Mouse (Mus musculus): ENCODE data around the gene Tnrc18. TPM values are rescaled to one million over a fixed set of nuclear protein-coding genes. Genes with fewer than 3 reads are reported as not detected.

Tnrc18 gene
- total RNA-seq (2021): 100 to 1,000 TPM; 139 to 141 TPM
- long read RNA-seq, experiment 1, partial matches to known transcripts: 5 of 12 reads
- long read RNA-seq, experiment 1, other reads (novel, unspliced or antisense): 7 of 12 reads
- long read RNA-seq, experiment 2, full-length matches to known transcripts: 1 of 14 reads
- long read RNA-seq, experiment 2, partial matches to known transcripts: 7 of 14 reads
- long read RNA-seq, experiment 2, other reads (novel, unspliced or antisense): 6 of 14 reads

GRCm38 (mm10) chr5:142817524-142818434 is at the start of gene Tnrc18:
Gene Tnrc18, minus strand, starts transcription at chr5:142817662.
- Histone ChIP-seq H3K4me3 (peak within 1 kb of the TSS; percentile 95), H3K27ac (peak within 1 kb of the TSS; percentile 100)
- intact Hi-C loops (cut with DNase I): loop anchor here (1.0 to 5.0 kb wide), 5 partner anchors 59 to 210 kb away; partner anchors contain the start of genes Actb and Mmd2
- no peak for TF ChIP-seq CTCF (IDR thresholded peaks at IDR 0.05)
- peak; percentile 99 to 100 for DNase-seq (ENCODE audit: extremely low spot score in 1 of 2, low spot score in 2 of 2)

GRCm38 (mm10) chr5:142857763-142858229 is 40.3 kb upstream of the Tnrc18 start:
- peak; percentile 61 to 66 for DNase-seq (ENCODE audit: extremely low spot score in 1 of 2, low spot score in 2 of 2)
- no peak overlapping the region for H3K4me3 ChIP-seq
- intact Hi-C loops (cut with DNase I): no loop called here
- H3K27ac ChIP-seq: peak overlapping the region; percentile 70
- TF ChIP-seq CTCF (IDR thresholded peaks at IDR 0.05): no peak

- H3K27ac ChIP-seq: no peak overlapping the region
- TF ChIP-seq CTCF (IDR thresholded peaks at IDR 0.05): peak; percentile 30
- no peak overlapping the region for H3K4me3 ChIP-seq
- DNase-seq (ENCODE audit: extremely low spot score in 1 of 2, low spot score in 2 of 2): no peak
- intact Hi-C loops (cut with DNase I): no loop called here
Observed at GRCm38 (mm10) chr5:142856408-142856807, 38.9 kb upstream of the Tnrc18 start.

GRCm38 (mm10) chr5:142854877-142855276 is 37.4 kb upstream of the Tnrc18 start:
- intact Hi-C loops (cut with DNase I): loop anchor here (1.0 kb wide), 1 partner anchor 87 kb away; no protein-coding TSS in a partner anchor
- H3K27ac ChIP-seq: no peak overlapping the region
- H3K4me3 ChIP-seq: no peak overlapping the region
- DNase-seq (ENCODE audit: extremely low spot score in 1 of 2, low spot score in 2 of 2): peak in 1 of 2 experiments; percentile 40
- TF ChIP-seq CTCF (IDR thresholded peaks at IDR 0.05): peak; percentile 62

GRCm38 (mm10) chr5:142853585-142853984 is 36.1 kb upstream of the Tnrc18 start:
- no peak for TF ChIP-seq CTCF (IDR thresholded peaks at IDR 0.05)
- Histone ChIP-seq H3K27ac (no peak overlapping the region), H3K4me3 (no peak overlapping the region)
- DNase-seq (ENCODE audit: extremely low spot score in 1 of 2, low spot score in 2 of 2): no peak
- intact Hi-C loops (cut with DNase I): no loop called here

GRCm38 (mm10) chr5:142851681-142852049 is 34.2 kb upstream of the Tnrc18 start:
- H3K4me3 ChIP-seq: no peak overlapping the region
- intact Hi-C loops (cut with DNase I): no loop called here
- DNase-seq (ENCODE audit: extremely low spot score in 1 of 2, low spot score in 2 of 2): no peak
- H3K27ac ChIP-seq: no peak overlapping the region
- TF ChIP-seq CTCF (IDR thresholded peaks at IDR 0.05): no peak

- intact Hi-C loops (cut with DNase I): no loop called here
- TF ChIP-seq CTCF (IDR thresholded peaks at IDR 0.05): no peak
- DNase-seq (ENCODE audit: extremely low spot score in 1 of 2, low spot score in 2 of 2): no peak
- Histone ChIP-seq H3K4me3 (no peak overlapping the region), H3K27ac (no peak overlapping the region)
Observed at GRCm38 (mm10) chr5:142850916-142851680, 33.6 kb upstream of the Tnrc18 start.

GRCm38 (mm10) chr5:142850476-142850875 is 33.0 kb upstream of the Tnrc18 start:
- H3K27ac ChIP-seq: no peak overlapping the region
- intact Hi-C loops (cut with DNase I): no loop called here
- H3K4me3 ChIP-seq: no peak overlapping the region
- TF ChIP-seq CTCF (IDR thresholded peaks at IDR 0.05): no peak
- DNase-seq (ENCODE audit: extremely low spot score in 1 of 2, low spot score in 2 of 2): no peak

GRCm38 (mm10) chr5:142848911-142849310 is 31.4 kb upstream of the Tnrc18 start:
- H3K27ac ChIP-seq: no peak overlapping the region
- DNase-seq (ENCODE audit: extremely low spot score in 1 of 2, low spot score in 2 of 2): no peak
- intact Hi-C loops (cut with DNase I): loop anchor here (10.0 kb wide), 1 partner anchor 294 kb away; the partner anchor contains the start of gene Radil
- no peak overlapping the region for H3K4me3 ChIP-seq
- no peak for TF ChIP-seq CTCF (IDR thresholded peaks at IDR 0.05)

GRCm38 (mm10) chr5:142848149-142848548 is 30.7 kb upstream of the Tnrc18 start:
- TF ChIP-seq CTCF (IDR thresholded peaks at IDR 0.05): no peak; the same call in 1 of the 2 replicates
- H3K27ac ChIP-seq: no peak overlapping the region
- DNase-seq (ENCODE audit: extremely low spot score in 1 of 2, low spot score in 2 of 2): no peak
- H3K4me3 ChIP-seq: no peak overlapping the region
- intact Hi-C loops (cut with DNase I): loop anchor here (10.0 kb wide), 1 partner anchor 293 kb away; the partner anchor contains the start of gene Radil

- intact Hi-C loops (cut with DNase I): loop anchor here (10.0 kb wide), 1 partner anchor 290 kb away; the partner anchor contains the start of gene Radil
- Histone ChIP-seq H3K27ac (no peak overlapping the region), H3K4me3 (no peak overlapping the region)
- DNase-seq (ENCODE audit: extremely low spot score in 1 of 2, low spot score in 2 of 2): no peak
- peak; percentile 43 for TF ChIP-seq CTCF (IDR thresholded peaks at IDR 0.05)
Observed at GRCm38 (mm10) chr5:142844467-142844866, 27.0 kb upstream of the Tnrc18 start.
